Mouse (Mus musculus) intestine, embryonic 16.5 days (tissue): ENCODE measurements around the gene BC061237. TPM values are rescaled to one million over a fixed set of nuclear protein-coding genes. Genes with fewer than 3 reads are reported as not detected.
"Not testable (repeated sequence)": the region's sequence is repeated elsewhere in the genome, so short reads cannot be mapped to it uniquely, and the experiment has no call there.

Experiments used
- ATAC-seq: fragments of 200-750 bp; cut with Nextera tagmentation; 2 replicates; pipeline ENCODE4 v1.8.0; 2017; ENCODE audit warnings: moderate TSS enrichment, moderate library complexity
- H3K27ac ChIP-seq: fragments of 300-500 bp; sonication (generic); 2 replicates; pipeline ENCODE4 v1.5.1; 2014; ENCODE audit warnings: mild to moderate bottlenecking, low read length
- H3K27me3 ChIP-seq: fragments of 300-500 bp; sonication (generic); replicated peaks from 2 replicates; pipeline ENCODE4 v1.6.1; 2014; ENCODE audit warnings: low read length, control low read depth, mixed read lengths; ENCODE audit not compliant: control insufficient read depth, insufficient read depth
- H3K36me3 ChIP-seq: fragments of 300-500 bp; sonication (generic); 2 replicates; pipeline ENCODE4 v1.6.1; 2014; ENCODE audit warnings: low read length, control low read depth; ENCODE audit not compliant: control insufficient read depth, insufficient read depth
- H3K4me1 ChIP-seq: fragments of 300-500 bp; sonication (generic); 2 replicates; pipeline ENCODE4 v1.6.1; 2014; ENCODE audit warnings: low read length, control low read depth, mixed read lengths; ENCODE audit not compliant: control insufficient read depth, insufficient read depth
- H3K4me2 ChIP-seq: fragments of 300-500 bp; sonication (generic); 2 replicates; pipeline ENCODE4 v1.6.1; 2014; ENCODE audit warnings: low read depth, low read length, control low read depth
- H3K4me3 ChIP-seq: fragments of 300-500 bp; sonication (generic); 2 replicates; pipeline ENCODE4 v1.5.1; 2014; ENCODE audit warnings: mild to moderate bottlenecking, low read length
- H3K9ac ChIP-seq: fragments of 300-500 bp; sonication (generic); 2 replicates; pipeline ENCODE4 v1.6.1; 2014; ENCODE audit warnings: low read depth, low read length
- H3K9me3 ChIP-seq: fragments of 300-500 bp; sonication (generic); 2 replicates; pipeline ENCODE4 v1.6.1; 2016; ENCODE audit warnings: low read length, control low read depth; ENCODE audit not compliant: control insufficient read depth
- WGBS: fragments of 180-500 bp; shearing (Covaris S2); extraction: QIAGEN DNeasy Blood & Tissue Kit; methylation state at CpG from one replicate; pipeline ENCODE4 v1.1.7; 2014; 5-methylcytosine and 5-hydroxymethylcytosine counted together
- polyA plus RNA-seq: library from polyadenylated mRNA; unstranded; fragments of >200 nt; fragmentation: Nextera tagmentation; extraction: Ambion mirVana; gene quantifications from 2 replicates; pipeline ENCODE4 v1.2.1, GENCODE M21; 2015

Gene BC061237
- not detected in 2 replicates for polyA plus RNA-seq

DNA sequence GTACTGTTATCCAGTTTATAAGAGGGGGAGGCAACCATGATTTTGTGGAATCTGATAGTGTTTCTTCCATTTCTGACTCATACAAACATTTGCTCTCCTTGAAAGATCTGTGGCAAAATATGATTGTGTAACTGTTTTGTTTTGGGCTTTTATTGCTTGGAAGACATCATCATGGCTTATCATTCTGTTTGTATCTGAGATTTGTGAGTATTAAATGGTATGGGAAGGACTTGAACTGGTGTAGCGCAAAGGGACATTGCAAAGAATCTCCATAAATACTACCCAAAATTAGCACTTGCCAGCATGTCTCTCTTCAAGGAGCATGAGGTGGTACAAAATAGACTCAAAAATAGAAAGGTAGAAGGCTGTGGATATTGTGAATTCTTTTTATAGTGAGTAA, at the start of gene BC061237:
TSS of gene BC061237 (plus strand) at position 301 of the 400 bp plus-strand sequence.
- not testable (repeated sequence) for H3K36me3 ChIP-seq, H3K27me3 ChIP-seq, H3K9ac ChIP-seq, H3K4me1 ChIP-seq, H3K4me2 ChIP-seq, H3K4me3 ChIP-seq, H3K27ac ChIP-seq, H3K9me3 ChIP-seq, ATAC-seq
- WGBS: 100% methylated on average over 1 of the region's 1 CpGs

DNA sequence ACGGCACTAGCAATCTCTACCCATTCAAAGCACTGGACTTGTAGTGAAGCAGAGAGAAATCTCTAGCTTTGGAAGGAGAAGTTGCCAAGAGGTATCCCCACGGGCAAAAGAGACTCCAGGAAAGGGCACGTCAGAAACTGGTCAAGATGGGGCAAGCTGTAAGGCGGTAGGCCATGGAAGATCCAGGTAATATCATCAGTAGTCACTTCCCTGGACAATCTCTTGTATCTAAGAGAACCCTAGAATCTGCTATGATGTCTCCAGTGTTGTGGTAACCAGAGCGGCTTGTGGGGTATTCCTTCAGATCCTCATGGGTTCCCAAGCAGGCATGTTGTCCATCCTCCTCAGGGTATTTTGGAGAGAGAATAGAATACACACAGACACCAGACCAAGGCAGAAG, 25.7 kb downstream of the BC061237 start, which contains the start of gene Gm17093:
TSS of gene Gm17093 (plus strand) at position 301 of the 400 bp plus-strand sequence.
- not testable (repeated sequence) for H3K9me3 ChIP-seq, H3K27me3 ChIP-seq, H3K36me3 ChIP-seq, ATAC-seq, H3K4me2 ChIP-seq, H3K9ac ChIP-seq, H3K27ac ChIP-seq, H3K4me1 ChIP-seq, H3K4me3 ChIP-seq
- 89% methylated on average over 5 of the region's 5 CpGs for WGBS

DNA sequence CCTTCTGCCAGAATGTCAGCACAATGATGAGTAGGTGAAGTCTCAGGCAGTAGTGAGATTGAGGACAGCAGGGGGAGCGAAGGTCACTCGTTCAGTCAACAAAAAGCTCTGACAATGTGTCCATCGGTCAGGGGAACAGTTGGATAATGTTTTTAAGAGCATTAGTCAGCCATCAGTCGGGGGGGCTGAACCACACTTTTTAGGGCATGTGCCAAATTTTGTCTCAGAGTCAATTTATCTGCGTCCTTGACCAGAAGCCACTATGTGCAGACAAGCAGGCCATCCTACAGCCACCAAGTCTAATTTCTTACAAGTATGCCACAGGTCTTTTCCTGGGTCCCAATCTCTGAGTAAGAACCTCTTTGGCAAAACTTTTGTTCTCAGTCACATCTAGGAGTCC, 55.7 kb downstream of the BC061237 start:
- H3K4me1 ChIP-seq, H3K9me3 ChIP-seq, H3K27me3 ChIP-seq, H3K4me2 ChIP-seq, ATAC-seq, H3K9ac ChIP-seq, H3K4me3 ChIP-seq, H3K27ac ChIP-seq, H3K36me3 ChIP-seq: not testable (repeated sequence)
- 74% methylated on average over 3 of the region's 5 CpGs for WGBS

Other genes with a start within 250 kb of the BC061237 start
- gene Gm8220, start 206.9 kb upstream of the BC061237 start, polyA plus RNA-seq: not detected in 2 replicates
- not detected in 2 replicates for gene Gm5930, start 153.9 kb upstream of the BC061237 start, polyA plus RNA-seq
- not detected in 2 replicates for gene Gm8229, start 127.1 kb upstream of the BC061237 start, polyA plus RNA-seq
- not detected in 2 replicates for gene Gm3371, start 81.8 kb upstream of the BC061237 start, polyA plus RNA-seq
- not detected in 2 replicates for gene Gm8232, start 58.8 kb upstream of the BC061237 start, polyA plus RNA-seq
- gene Gm17093, start 25.8 kb downstream of the BC061237 start, polyA plus RNA-seq: not detected in 2 replicates
- not detected in 2 replicates for gene Gm8247, start 90.7 kb downstream of the BC061237 start, polyA plus RNA-seq
- gene Gm5624, start 135.5 kb downstream of the BC061237 start, polyA plus RNA-seq: not detected in 2 replicates
- gene Gm8257, start 214.0 kb downstream of the BC061237 start, polyA plus RNA-seq: not detected in 2 replicates